Mouse (Mus musculus) liver, adult 10 weeks (tissue): ENCODE measurements around the gene Agmo. TPM values are rescaled to one million over a fixed set of nuclear protein-coding genes. Genes with fewer than 3 reads are reported as not detected.

Source experiments
- polyA plus RNA-seq: library from polyadenylated mRNA; stranded (reverse); fragments of 350-450 nt; fragmentation: Illumina TruSeq; extraction: RNeasy Lipid Tissue Mini Kit (QIAGEN cat#74804); gene quantifications from one replicate; pipeline ENCODE4 v1.2.3, GENCODE M21; 2014; ENCODE audit warnings: low read depth, low replicate concordance

Agmo gene
- 339 TPM for polyA plus RNA-seq

DNA sequence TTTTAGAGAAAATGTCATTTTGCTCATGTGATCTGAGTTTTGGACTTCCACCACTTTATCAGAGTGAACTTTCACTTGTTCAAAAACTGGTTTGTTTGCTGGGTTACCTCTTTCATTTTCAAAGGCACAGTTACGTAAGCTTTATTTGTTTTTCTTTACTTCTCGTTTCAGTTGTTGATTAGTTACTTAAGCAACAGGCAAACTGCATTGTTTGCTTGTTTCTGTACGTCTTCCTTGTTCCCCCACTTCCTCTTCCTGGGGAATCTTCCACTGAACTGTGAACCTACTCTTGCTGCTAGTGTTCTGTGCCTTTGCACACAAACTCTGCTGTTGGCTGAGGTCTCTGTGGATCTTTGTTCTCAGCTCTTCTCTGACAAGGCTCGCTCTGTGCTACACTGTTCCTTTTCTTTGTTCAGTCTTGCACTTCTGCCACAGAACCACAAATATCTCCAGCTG is at the start of gene Agmo:
Gene Agmo, plus strand, starts transcription at position 76 of the 456 bp plus-strand sequence.

Other genes with a start within 250 kb of the Agmo start
- not detected for gene Meox2, start 133.1 kb upstream of the Agmo start, polyA plus RNA-seq